Mouse (Mus musculus) neural tube, embryonic 13.5 days (tissue): ENCODE results near the gene Ccdc153. TPM values are rescaled to one million over a fixed set of nuclear protein-coding genes. Genes with fewer than 3 reads are reported as not detected.
A peak's percentile ranks its signal among the peaks of the same experiment; 100 is the strongest.

Experiments
- ATAC-seq: fragments of 200-750 bp; cut with Nextera tagmentation; 2 replicates; pipeline ENCODE4 v1.8.0; 2017; ENCODE audit warnings: low read depth, mild to moderate bottlenecking, moderate TSS enrichment, moderate library complexity
- H3K27ac ChIP-seq: fragments of 300-500 bp; sonication (generic); replicated peaks from 2 replicates; pipeline ENCODE4 v1.5.1; 2015; ENCODE audit warnings: moderate library complexity, mild to moderate bottlenecking, inconsistent platforms
- H3K27me3 ChIP-seq: fragments of 300-500 bp; sonication (generic); 2 replicates; pipeline ENCODE4 v1.6.1; 2015; ENCODE audit warnings: mild to moderate bottlenecking, inconsistent platforms
- H3K36me3 ChIP-seq: fragments of 300-500 bp; sonication (generic); 2 replicates; pipeline ENCODE4 v1.6.1; 2015; ENCODE audit warnings: mild to moderate bottlenecking, inconsistent platforms
- H3K4me1 ChIP-seq: fragments of 300-500 bp; sonication (generic); replicated peaks from 2 replicates; pipeline ENCODE4 v1.6.1; 2015; ENCODE audit warnings: inconsistent platforms
- H3K4me2 ChIP-seq: fragments of 300-500 bp; sonication (generic); 2 replicates; pipeline ENCODE4 v1.6.1; 2015; ENCODE audit warnings: inconsistent platforms, mild to moderate bottlenecking, moderate library complexity
- H3K4me3 ChIP-seq: fragments of 300-500 bp; sonication (generic); 2 replicates; pipeline ENCODE4 v1.5.1; 2015; ENCODE audit warnings: mild to moderate bottlenecking, inconsistent platforms
- H3K9ac ChIP-seq: fragments of 300-500 bp; sonication (generic); 2 replicates; pipeline ENCODE4 v1.6.1; 2015; ENCODE audit warnings: moderate library complexity, mild to moderate bottlenecking, inconsistent platforms
- H3K9me3 ChIP-seq: fragments of 300-500 bp; sonication (generic); 2 replicates; pipeline ENCODE4 v1.6.1; 2016; ENCODE audit warnings: inconsistent platforms
- WGBS: fragments of 180-500 bp; shearing (Covaris S2); methylation state at CpG from one replicate; pipeline ENCODE4 v1.1.7; 2015; 5-methylcytosine and 5-hydroxymethylcytosine counted together
- polyA plus RNA-seq: library from polyadenylated mRNA; unstranded; fragments of >200 nt; fragmentation: Nextera tagmentation; extraction: Ambion mirVana; gene quantifications from 2 replicates; pipeline ENCODE4 v1.2.1, GENCODE M21; 2015

Gene Ccdc153
- polyA plus RNA-seq, 1 experiment from 2014 or later: not detected

- Histone ChIP-seq H3K9me3 (no peaks in the 10 kb centered on the region), H3K36me3 (no peaks in the 10 kb centered on the region), H3K4me3 (no peak overlapping the region), H3K4me1 (peaks cover 30% of the 10 kb centered on the region), H3K9ac (no peak overlapping the region), H3K4me2 (no peak overlapping the region), H3K27me3 (no peaks in the 10 kb centered on the region), H3K27ac (no peak overlapping the region)
- WGBS: 64% methylated on average over 6 of the region's 6 CpGs
- no peak for ATAC-seq
These were observed 14.5 kb upstream of the Ccdc153 start for GRCm38 (mm10) chr9:44225993-44226392.

- H3K9me3 ChIP-seq: no peaks in the 10 kb centered on the region
- no peaks in the 10 kb centered on the region for H3K36me3 ChIP-seq
- peak overlapping the region; percentile 69; the same call in 1 of the 2 replicates for H3K4me3 ChIP-seq
- H3K9ac ChIP-seq: no peak overlapping the region
- peaks cover 42% of the 10 kb centered on the region for H3K4me1 ChIP-seq
- no peak overlapping the region for H3K27ac ChIP-seq
- peak overlapping the region; percentile 83 for H3K4me2 ChIP-seq
- ATAC-seq: no peak
- H3K27me3 ChIP-seq: no peaks in the 10 kb centered on the region
These were observed 8.9 kb upstream of the Ccdc153 start for GRCm38 (mm10) chr9:44231609-44232008.

GRCm38 (mm10) chr9:44233021-44233801, 7.3 kb upstream of the Ccdc153 start:
- H3K4me1 ChIP-seq: peaks cover 36% of the 10 kb centered on the region
- no peaks in the 10 kb centered on the region for H3K27me3 ChIP-seq
- peak overlapping the region; percentile 89 for H3K9ac ChIP-seq
- whole genome bisulfite sequencing: under 1% methylated on average over 40 of the region's 40 CpGs
- H3K4me3 ChIP-seq: peak overlapping the region; percentile 69
- ATAC-seq: peak; percentile 86
- H3K9me3 ChIP-seq: no peaks in the 10 kb centered on the region
- H3K4me2 ChIP-seq: peak overlapping the region; percentile 83
- H3K27ac ChIP-seq: peak overlapping the region; percentile 96
- no peaks in the 10 kb centered on the region for H3K36me3 ChIP-seq

GRCm38 (mm10) chr9:44233802-44234478, 6.5 kb upstream of the Ccdc153 start, which contains the start of gene Cbl:
Cbl (minus strand) TSS chr9:44234049.
- Histone ChIP-seq H3K9ac (peak within 1 kb of the TSS; percentile 89), H3K4me2 (peak within 1 kb of the TSS; percentile 83)
- ATAC-seq: peak; percentile 94

GRCm38 (mm10) chr9:44234479-44235427, 5.7 kb upstream of the Ccdc153 start:
- peak; percentile 38 for ATAC-seq
- H3K27ac ChIP-seq: peak overlapping the region; percentile 96; the same call in 1 of the 2 replicates
- H3K9ac ChIP-seq: peak overlapping the region; percentile 28
- no peaks in the 10 kb centered on the region for H3K36me3 ChIP-seq
- H3K4me2 ChIP-seq: peak overlapping the region; percentile 44
- peak overlapping the region; percentile 69 for H3K4me3 ChIP-seq
- H3K9me3 ChIP-seq: no peaks in the 10 kb centered on the region
- WGBS: 28% methylated on average over 19 of the region's 19 CpGs
- H3K4me1 ChIP-seq: peaks cover 28% of the 10 kb centered on the region
- no peaks in the 10 kb centered on the region for H3K27me3 ChIP-seq

More at GRCm38 (mm10) chr9:44233802-44234478, 6.5 kb upstream of the Ccdc153 start, which contains the start of gene Cbl:
- peaks cover 35% of the 10 kb centered on the region for H3K4me1 ChIP-seq
- no peaks in the 10 kb centered on the region for H3K9me3 ChIP-seq
- H3K27ac ChIP-seq: peak within 1 kb of the TSS; percentile 96
- peak within 1 kb of the TSS; percentile 69 for H3K4me3 ChIP-seq
- 1% methylated on average over 72 of the region's 76 CpGs for WGBS
- no peaks in the 10 kb centered on the region for H3K36me3 ChIP-seq
- H3K27me3 ChIP-seq: no peaks in the 10 kb centered on the region

- no peak overlapping the region for H3K4me3 ChIP-seq
- 58% methylated on average over 4 of the region's 4 CpGs for WGBS
- no peak for ATAC-seq
- no peak overlapping the region for H3K9ac ChIP-seq
- H3K27me3 ChIP-seq: no peaks in the 10 kb centered on the region
- no peak overlapping the region for H3K27ac ChIP-seq
- peaks cover 15% of the 10 kb centered on the region for H3K4me1 ChIP-seq
- no peaks in the 10 kb centered on the region for H3K36me3 ChIP-seq
- no peak overlapping the region for H3K4me2 ChIP-seq
- H3K9me3 ChIP-seq: no peaks in the 10 kb centered on the region
These were observed 3.9 kb upstream of the Ccdc153 start for GRCm38 (mm10) chr9:44236601-44237000.

- WGBS: 79% methylated on average over 4 of the region's 4 CpGs
- H3K9me3 ChIP-seq: no peaks in the 10 kb centered on the region
- no peaks in the 10 kb centered on the region for H3K27me3 ChIP-seq
- H3K27ac ChIP-seq: no peak overlapping the region
- peaks cover 10% of the 10 kb centered on the region for H3K4me1 ChIP-seq
- H3K4me2 ChIP-seq: no peak overlapping the region
- H3K9ac ChIP-seq: no peak overlapping the region
- ATAC-seq: no peak
- no peaks in the 10 kb centered on the region for H3K36me3 ChIP-seq
- no peak overlapping the region for H3K4me3 ChIP-seq
These were observed 3.3 kb upstream of the Ccdc153 start for GRCm38 (mm10) chr9:44237128-44237527.

- no peak overlapping the region for H3K27ac ChIP-seq
- H3K4me3 ChIP-seq: no peak overlapping the region
- H3K9ac ChIP-seq: no peak overlapping the region
- H3K9me3 ChIP-seq: no peaks in the 10 kb centered on the region
- H3K4me2 ChIP-seq: no peak overlapping the region
- no peaks in the 10 kb centered on the region for H3K27me3 ChIP-seq
- H3K36me3 ChIP-seq: no peaks in the 10 kb centered on the region
- H3K4me1 ChIP-seq: no peaks in the 10 kb centered on the region
- WGBS: 78% methylated on average over 17 of the region's 17 CpGs
- no peak for ATAC-seq
These were observed 1.8 kb upstream of the Ccdc153 start for GRCm38 (mm10) chr9:44238501-44239190.

GRCm38 (mm10) chr9:44239447-44239846, 1.0 kb upstream of the Ccdc153 start:
- Histone ChIP-seq H3K4me2 (no peak overlapping the region), H3K4me1 (no peaks in the 10 kb centered on the region), H3K27ac (no peak overlapping the region), H3K9me3 (no peaks in the 10 kb centered on the region), H3K27me3 (no peaks in the 10 kb centered on the region), H3K9ac (no peak overlapping the region), H3K36me3 (no peaks in the 10 kb centered on the region), H3K4me3 (no peak overlapping the region)
- 10% methylated on average over 5 of the region's 5 CpGs for WGBS
- ATAC-seq: no peak

- H3K4me2 ChIP-seq: no peak overlapping the region
- H3K27ac ChIP-seq: no peak overlapping the region
- no peaks in the 10 kb centered on the region for H3K27me3 ChIP-seq
- H3K9me3 ChIP-seq: no peaks in the 10 kb centered on the region
- ATAC-seq: no peak
- H3K9ac ChIP-seq: no peak overlapping the region
- no peaks in the 10 kb centered on the region for H3K4me1 ChIP-seq
- 48% methylated on average over 5 of the region's 5 CpGs for WGBS
- no peaks in the 10 kb centered on the region for H3K36me3 ChIP-seq
- no peak overlapping the region for H3K4me3 ChIP-seq
These were observed 435 bp downstream of the Ccdc153 start for GRCm38 (mm10) chr9:44240911-44241310.

- 78% methylated on average over 9 of the region's 9 CpGs for WGBS
- H3K27ac ChIP-seq: no peak overlapping the region
These were observed 942 bp downstream of the Ccdc153 start for GRCm38 (mm10) chr9:44241418-44241817.

More at GRCm38 (mm10) chr9:44241418-44241817, 942 bp downstream of the Ccdc153 start:
- no peaks in the 10 kb centered on the region for H3K27me3 ChIP-seq
- H3K4me2 ChIP-seq: no peak overlapping the region
- H3K4me1 ChIP-seq: no peaks in the 10 kb centered on the region
- no peak for ATAC-seq
- no peak overlapping the region for H3K4me3 ChIP-seq
- no peaks in the 10 kb centered on the region for H3K36me3 ChIP-seq
- H3K9me3 ChIP-seq: no peaks in the 10 kb centered on the region
- H3K9ac ChIP-seq: no peak overlapping the region
